Mouse (Mus musculus) forebrain, postnatal 0 days (tissue): ENCODE measurements around the gene Fer1l5. TPM values are rescaled to one million over a fixed set of nuclear protein-coding genes. Genes with fewer than 3 reads are reported as not detected.

Source experiments
- ATAC-seq: fragments of 200-750 bp; cut with Nextera tagmentation; 2 replicates; pipeline ENCODE4 v1.8.0; 2017; ENCODE audit warnings: mild to moderate bottlenecking, moderate library complexity
- DNase-seq: peaks from one replicate; pipeline ENCODE4 v3.0.0-alpha.2; 2015
- H3K27ac ChIP-seq: fragments of 300-500 bp; sonication (generic); 2 replicates; pipeline ENCODE4 v1.5.1; 2014; ENCODE audit warnings: low read depth, mild to moderate bottlenecking, antibody characterized with exemption, low read length, moderate library complexity, mixed read lengths
- H3K27me3 ChIP-seq: fragments of 300-500 bp; sonication (generic); 2 replicates; pipeline ENCODE4 v1.6.1; 2014; ENCODE audit warnings: mild to moderate bottlenecking, low read length, mixed read lengths; ENCODE audit not compliant: insufficient read depth
- H3K36me3 ChIP-seq: fragments of 300-500 bp; sonication (generic); 2 replicates; pipeline ENCODE4 v1.6.1; 2014; ENCODE audit warnings: mild to moderate bottlenecking, moderate library complexity; ENCODE audit not compliant: insufficient read depth
- H3K4me1 ChIP-seq: fragments of 300-500 bp; sonication (generic); 2 replicates; pipeline ENCODE4 v1.6.1; 2014; ENCODE audit warnings: antibody characterized with exemption; ENCODE audit not compliant: insufficient read depth
- H3K4me2 ChIP-seq: fragments of 300-500 bp; sonication (generic); 2 replicates; pipeline ENCODE4 v1.6.1; 2014; ENCODE audit warnings: low read depth, mild to moderate bottlenecking, moderate library complexity
- H3K4me3 ChIP-seq: fragments of 300-500 bp; sonication (generic); 2 replicates; pipeline ENCODE4 v1.5.1; 2014; ENCODE audit warnings: low read depth, low read length, mixed read lengths
- H3K9ac ChIP-seq: fragments of 300-500 bp; sonication (generic); 2 replicates; pipeline ENCODE4 v1.6.1; 2014; ENCODE audit warnings: mild to moderate bottlenecking
- H3K9me3 ChIP-seq: fragments of 300-500 bp; sonication (generic); 2 replicates; pipeline ENCODE4 v1.6.1; 2016; ENCODE audit warnings: low read length
- CTCF ChIP-seq: sonication (generic); IDR thresholded peaks from 2 replicates; pipeline ENCODE4 v1.5.1; 2016; ENCODE audit warnings: antibody characterized with exemption, control low read depth, low read depth
- WGBS: fragments of 180-500 bp; shearing (Covaris S2); extraction: QIAGEN DNeasy Blood & Tissue Kit; methylation state at CpG from one replicate; pipeline ENCODE4 v1.1.7; 2014; 5-methylcytosine and 5-hydroxymethylcytosine counted together
- polyA plus RNA-seq: library from polyadenylated mRNA; unstranded; fragments of >200 nt; fragmentation: Nextera tagmentation; extraction: Ambion mirVana; gene quantifications from 2 replicates; pipeline ENCODE4 v1.2.1, GENCODE M21; 2015
- total RNA-seq: library from RNA; depleted of rRNA; stranded (reverse); fragments of >200 nt; gene quantifications from 2 replicates; pipeline ENCODE4 v1.2.3, GENCODE M21; 2014

Gene Fer1l5
- total and polyA plus RNA-seq, 2 experiments from 2014 or later = 1.2 TPM; not detected in 1

GRCm38 (mm10) chr1:36332955-36333887, 38.9 kb upstream of the Fer1l5 start:
- no peak overlapping the region for H3K4me2 ChIP-seq
- H3K36me3 ChIP-seq = peaks cover 36% of the 10 kb centered on the region
- H3K9me3 ChIP-seq = no peaks in the 10 kb centered on the region
- H3K27me3 ChIP-seq = no peaks in the 10 kb centered on the region
- TF ChIP-seq CTCF = no peak
- H3K27ac ChIP-seq = no peak overlapping the region
- ATAC-seq (no peak), DNase-seq (no peak)
- WGBS = 91% methylated on average over 14 of the region's 14 CpGs
- no peak overlapping the region for H3K4me3 ChIP-seq
- no peaks in the 10 kb centered on the region for H3K4me1 ChIP-seq
- H3K9ac ChIP-seq = no peak overlapping the region

GRCm38 (mm10) chr1:36342547-36342946, 29.5 kb upstream of the Fer1l5 start:
- H3K36me3 ChIP-seq = peaks cover 94% of the 10 kb centered on the region
- no peaks in the 10 kb centered on the region for H3K9me3 ChIP-seq
- ATAC-seq (no peak), DNase-seq (no peak)
- 95% methylated on average over 6 of the region's 6 CpGs for WGBS
- no peak overlapping the region for H3K9ac ChIP-seq
- H3K4me3 ChIP-seq = no peak overlapping the region
- no peak for TF ChIP-seq CTCF
- H3K4me2 ChIP-seq = no peak overlapping the region
- H3K27ac ChIP-seq = no peak overlapping the region
- H3K4me1 ChIP-seq = no peaks in the 10 kb centered on the region
- no peaks in the 10 kb centered on the region for H3K27me3 ChIP-seq

GRCm38 (mm10) chr1:36352351-36352750, 19.7 kb upstream of the Fer1l5 start:
- 96% methylated on average over 4 of the region's 4 CpGs for WGBS
- ATAC-seq (no peak), DNase-seq (no peak)
- Histone ChIP-seq H3K9ac (no peak overlapping the region), H3K4me1 (no peaks in the 10 kb centered on the region), H3K4me3 (no peak overlapping the region), H3K27me3 (no peaks in the 10 kb centered on the region), H3K9me3 (no peaks in the 10 kb centered on the region), H3K4me2 (no peak overlapping the region), H3K27ac (no peak overlapping the region), H3K36me3 (peaks cover 87% of the 10 kb centered on the region)
- no peak for TF ChIP-seq CTCF

GRCm38 (mm10) chr1:36356955-36357695, 15.0 kb upstream of the Fer1l5 start:
- Histone ChIP-seq H3K27me3 (no peaks in the 10 kb centered on the region), H3K9ac (no peak overlapping the region), H3K4me1 (no peaks in the 10 kb centered on the region), H3K36me3 (peaks cover 51% of the 10 kb centered on the region), H3K9me3 (no peaks in the 10 kb centered on the region), H3K4me2 (no peak overlapping the region), H3K27ac (no peak overlapping the region), H3K4me3 (no peak overlapping the region)
- ATAC-seq = no peak
- 92% methylated on average over 5 of the region's 5 CpGs for WGBS
- TF ChIP-seq CTCF = no peak
- no peak for DNase-seq

GRCm38 (mm10) chr1:36367698-36368097, 4.4 kb upstream of the Fer1l5 start:
- 40% methylated on average over 12 of the region's 12 CpGs for WGBS
- H3K27ac ChIP-seq = no peak overlapping the region
- H3K4me3 ChIP-seq = peak overlapping the region; percentile 93
- H3K4me2 ChIP-seq = peak overlapping the region; percentile 79
- H3K27me3 ChIP-seq = no peaks in the 10 kb centered on the region
- 0 out of 2 replicates have a peak overlapping the region, but pooled peaks have one; percentile 18 for H3K9ac ChIP-seq
- peaks cover 14% of the 10 kb centered on the region for H3K36me3 ChIP-seq
- no peak for ATAC-seq
- DNase-seq = no peak
- H3K4me1 ChIP-seq = peaks cover 7% of the 10 kb centered on the region
- H3K9me3 ChIP-seq = no peaks in the 10 kb centered on the region
- TF ChIP-seq CTCF = no peak

- H3K4me1 ChIP-seq = peaks cover 7% of the 10 kb centered on the region
- peak; percentile 73 for ATAC-seq
- peak overlapping the region; percentile 93 for H3K4me3 ChIP-seq
- no peaks in the 10 kb centered on the region for H3K9me3 ChIP-seq
- peaks cover 14% of the 10 kb centered on the region for H3K36me3 ChIP-seq
- peak; percentile 49 for DNase-seq
- H3K27me3 ChIP-seq = no peaks in the 10 kb centered on the region
- WGBS = 4% methylated on average over 52 of the region's 55 CpGs
- H3K4me2 ChIP-seq = peak overlapping the region; percentile 79
- H3K27ac ChIP-seq = peak overlapping the region; percentile 76
- TF ChIP-seq CTCF = no peak
- H3K9ac ChIP-seq = peak overlapping the region; percentile 85
Measured at GRCm38 (mm10) chr1:36368112-36368968, 3.8 kb upstream of the Fer1l5 start.
